Mouse (Mus musculus) 3134 (cell line): ENCODE data around the gene Pknox2.

Experiments used
- DNase-seq: peaks from one replicate; pipeline ENCODE4 v3.0.0-alpha.2; 2011; ENCODE audit warnings: low spot score; ENCODE audit not compliant: insufficient read length; ENCODE audit errors: extremely low read depth

Gene Pknox2

GRCm38 (mm10) chr9:37008090-37008489, 139.1 kb downstream of the Pknox2 start:
- no peak for DNase-seq

GRCm38 (mm10) chr9:37004676-37005075, 142.5 kb downstream of the Pknox2 start:
- DNase-seq, result no peak

GRCm38 (mm10) chr9:37001935-37002535, 145.2 kb downstream of the Pknox2 start:
- no peak for DNase-seq

- no peak for DNase-seq
Observed at GRCm38 (mm10) chr9:36999393-36999792, 147.8 kb downstream of the Pknox2 start.

GRCm38 (mm10) chr9:36990626-36991368, 156.4 kb downstream of the Pknox2 start:
- no peak for DNase-seq

- no peak for DNase-seq
Observed at GRCm38 (mm10) chr9:36989991-36990390, 157.2 kb downstream of the Pknox2 start.

- DNase-seq, result no peak
Observed at GRCm38 (mm10) chr9:36985233-36985632, 162.0 kb downstream of the Pknox2 start.

GRCm38 (mm10) chr9:36976596-36977362, 170.4 kb downstream of the Pknox2 start:
- DNase-seq, result no peak

GRCm38 (mm10) chr9:36973486-36974227, 173.6 kb downstream of the Pknox2 start:
- no peak for DNase-seq

GRCm38 (mm10) chr9:36972089-36972488, 175.1 kb downstream of the Pknox2 start:
- DNase-seq, result no peak

GRCm38 (mm10) chr9:36971066-36971465, 176.1 kb downstream of the Pknox2 start:
- no peak for DNase-seq

- DNase-seq, result peak; percentile 14
Observed at GRCm38 (mm10) chr9:36970651-36971050, 176.6 kb downstream of the Pknox2 start.

GRCm38 (mm10) chr9:36969131-36969530, 178.1 kb downstream of the Pknox2 start:
- DNase-seq, result no peak

GRCm38 (mm10) chr9:36968713-36969112, 178.5 kb downstream of the Pknox2 start:
- DNase-seq, result no peak

GRCm38 (mm10) chr9:36968236-36968635, 179.0 kb downstream of the Pknox2 start:
- no peak for DNase-seq

GRCm38 (mm10) chr9:36965720-36966119, 181.5 kb downstream of the Pknox2 start:
- no peak for DNase-seq

GRCm38 (mm10) chr9:36964230-36964629, 183.0 kb downstream of the Pknox2 start:
- DNase-seq, result no peak

- DNase-seq, result no peak
Observed at GRCm38 (mm10) chr9:36963512-36963911, 183.7 kb downstream of the Pknox2 start.

- no peak for DNase-seq
Observed at GRCm38 (mm10) chr9:36961874-36962273, 185.3 kb downstream of the Pknox2 start.

GRCm38 (mm10) chr9:36961153-36961552, 186.1 kb downstream of the Pknox2 start:
- DNase-seq, result no peak

GRCm38 (mm10) chr9:36951133-36951484, 196.1 kb downstream of the Pknox2 start:
- no peak for DNase-seq
